Mouse (Mus musculus): ENCODE results near the gene Fut11. TPM values are rescaled to one million over a fixed set of nuclear protein-coding genes. Genes with fewer than 3 reads are reported as not detected.

Fut11 gene
- polyA plus RNA-seq (2017; shearing (Covaris generic)) = 1 to 10 TPM; 4.9 to 6.5 (median 6.3) TPM

DNA sequence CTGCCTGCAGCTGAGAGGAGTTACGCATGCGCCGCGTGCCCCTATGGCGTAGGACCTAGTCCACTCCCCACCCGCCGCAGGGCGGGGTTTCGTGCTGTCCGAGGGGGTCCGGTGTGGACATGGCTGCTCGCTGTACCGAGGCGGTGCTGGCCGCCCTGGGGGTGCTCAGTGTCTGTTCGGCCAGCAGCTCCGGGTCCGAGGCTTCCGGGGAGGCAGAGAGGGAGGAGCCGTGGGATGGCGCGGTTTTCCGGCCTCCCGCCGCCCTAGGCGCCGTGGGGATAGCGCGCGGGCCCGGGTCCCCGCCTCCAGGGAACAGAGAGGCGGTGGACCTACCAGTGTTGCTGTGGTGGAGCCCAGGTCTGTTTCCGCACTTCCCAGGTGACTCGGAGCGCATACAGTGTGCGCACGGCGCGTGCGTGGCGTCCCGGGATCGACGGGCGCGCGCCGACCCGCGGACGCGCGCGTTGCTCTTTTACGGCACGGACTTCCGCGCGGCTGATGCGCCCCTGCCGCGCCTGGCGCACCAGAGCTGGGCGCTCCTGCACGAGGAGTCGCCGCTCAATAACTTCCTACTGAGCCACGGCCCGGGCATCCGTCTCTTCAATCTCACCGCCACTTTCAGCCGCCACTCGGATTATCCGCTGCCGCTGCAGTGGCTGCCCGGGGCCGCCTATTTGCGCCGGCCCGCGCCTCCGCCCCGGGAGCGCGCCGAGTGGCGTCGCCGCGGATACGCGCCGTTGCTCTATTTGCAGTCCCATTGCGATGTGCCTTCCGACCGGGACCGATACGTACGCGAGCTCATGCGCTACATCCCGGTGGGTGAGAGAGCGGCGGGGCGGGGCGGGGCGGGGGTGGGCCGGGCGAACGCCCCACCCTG lies at the start of gene Fut11:
TSS of gene Fut11 (plus strand) at position 85 of the 877 bp plus-strand sequence.
- peak; percentile 82 for ATAC-seq

DNA sequence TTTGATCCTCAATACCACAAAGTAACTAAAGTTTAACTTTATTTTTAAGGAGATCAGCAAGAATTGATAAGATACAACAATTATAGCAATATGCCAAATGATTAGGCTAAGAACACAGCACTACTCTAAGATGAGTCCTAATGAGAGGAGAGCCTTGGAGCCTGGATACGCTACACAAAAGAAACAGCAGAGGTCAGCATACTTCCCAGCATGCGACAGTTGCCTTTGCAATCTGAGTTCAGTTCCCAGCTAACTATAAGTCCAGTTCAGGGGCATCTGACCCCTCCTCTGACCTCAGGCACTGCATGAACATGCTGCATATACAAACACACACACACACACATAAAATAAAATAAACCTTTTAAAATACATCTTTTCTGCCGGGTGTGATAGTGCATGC lies 49.2 kb upstream of the Fut11 start:
- no peak for ATAC-seq

DNA sequence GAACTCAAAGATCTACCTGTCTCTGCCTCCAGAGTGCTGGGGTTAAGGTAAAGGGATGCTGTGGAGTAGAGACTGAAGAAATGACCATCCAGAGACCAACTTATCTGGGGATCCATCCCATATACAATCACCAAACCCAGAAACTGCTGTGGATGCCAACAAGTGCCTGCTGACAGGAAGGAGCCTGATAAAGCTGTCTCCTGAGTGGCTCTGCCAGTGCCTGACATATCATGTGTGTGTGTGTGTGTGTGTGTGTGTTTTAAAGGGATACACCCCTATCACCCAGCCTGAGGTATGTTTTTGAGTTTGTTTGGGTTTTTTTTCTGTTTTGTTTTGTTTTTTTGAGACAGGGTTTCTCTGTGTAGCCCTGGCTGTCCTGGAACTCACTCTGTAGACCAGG lies 48.4 kb upstream of the Fut11 start:
- ATAC-seq = no peak

DNA sequence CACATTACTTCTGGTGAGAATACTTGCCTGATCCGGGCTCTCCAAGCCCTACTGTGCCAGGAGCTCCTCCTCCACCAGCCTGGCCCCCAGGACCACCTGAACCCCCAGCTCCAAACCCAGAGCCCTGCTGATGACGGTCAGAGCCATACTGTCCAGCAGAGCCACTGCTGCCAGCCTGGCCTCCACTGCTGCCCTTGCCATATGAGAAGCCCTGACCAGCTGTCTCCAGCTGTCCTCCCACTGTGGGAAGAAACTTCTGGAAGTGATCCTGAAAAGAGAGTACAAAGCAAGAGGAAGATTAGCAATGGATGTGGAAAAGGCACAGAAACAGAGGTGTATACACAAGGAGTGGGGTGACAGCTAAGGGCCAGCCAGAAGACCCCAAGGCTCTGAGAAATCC lies 43.8 kb upstream of the Fut11 start:
- ATAC-seq = no peak

DNA sequence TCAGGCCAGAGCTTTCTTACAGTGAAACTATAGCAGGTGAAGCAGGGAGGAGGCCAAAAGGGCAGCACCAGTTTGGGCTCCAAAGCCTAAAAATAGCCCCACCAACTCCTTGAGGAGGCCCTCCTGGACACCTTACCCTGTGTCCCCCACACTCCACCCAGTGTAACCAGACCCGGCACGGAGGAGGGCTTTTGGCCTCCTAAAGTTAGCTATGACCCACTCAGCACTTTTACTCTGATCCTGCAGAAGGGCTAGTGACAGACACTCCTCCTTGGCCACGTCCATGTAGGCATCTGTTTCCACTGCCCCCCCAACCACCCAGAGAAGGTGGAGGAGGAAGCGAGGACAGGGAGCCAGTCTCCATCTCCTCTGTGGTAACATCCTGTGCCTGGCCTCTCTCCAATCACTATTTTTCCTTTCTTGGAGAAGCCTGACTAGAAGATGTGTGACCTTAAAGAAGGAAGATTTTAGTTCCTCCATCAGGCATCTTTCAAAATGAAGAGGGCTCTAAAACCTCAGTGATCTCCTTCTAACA lies 43.0 kb upstream of the Fut11 start:
- no peak for ATAC-seq

- no peak for ATAC-seq
Observed at GRCm38 (mm10) chr14:20654690-20655421, 39.9 kb upstream of the Fut11 start.

GRCm38 (mm10) chr14:20655731-20656130 lies 39.0 kb upstream of the Fut11 start:
- ATAC-seq = no peak

- no peak for ATAC-seq
Observed at GRCm38 (mm10) chr14:20656361-20656760, 38.4 kb upstream of the Fut11 start, which contains the start of gene Myoz1. Gene Myoz1, minus strand, starts transcription at chr14:20656540.

DNA sequence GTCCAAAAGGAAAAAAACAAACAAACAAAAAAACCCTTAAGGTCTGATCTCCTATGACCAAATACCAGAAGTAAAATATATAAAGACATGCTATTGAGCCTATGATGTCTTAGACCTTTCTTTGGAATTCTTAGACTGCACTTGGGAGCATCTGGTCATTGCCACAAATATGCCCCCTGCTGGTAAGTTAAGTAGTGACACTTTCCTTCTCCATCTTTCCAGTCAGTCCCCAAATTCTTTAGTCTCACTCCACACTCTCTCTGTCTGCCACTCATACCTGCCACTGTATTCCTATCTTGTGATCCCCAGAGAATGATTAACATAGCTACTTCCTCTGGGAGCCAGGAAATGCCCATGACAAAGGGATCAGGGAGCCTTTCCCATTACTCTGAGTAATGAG lies 36.4 kb upstream of the Fut11 start:
- ATAC-seq = no peak

GRCm38 (mm10) chr14:20658902-20659301 lies 35.9 kb upstream of the Fut11 start:
- ATAC-seq = no peak

- no peak for ATAC-seq
Observed at GRCm38 (mm10) chr14:20659687-20660086, 35.1 kb upstream of the Fut11 start.

GRCm38 (mm10) chr14:20660827-20661660 lies 33.7 kb upstream of the Fut11 start:
- peak; percentile 99 for ATAC-seq

DNA sequence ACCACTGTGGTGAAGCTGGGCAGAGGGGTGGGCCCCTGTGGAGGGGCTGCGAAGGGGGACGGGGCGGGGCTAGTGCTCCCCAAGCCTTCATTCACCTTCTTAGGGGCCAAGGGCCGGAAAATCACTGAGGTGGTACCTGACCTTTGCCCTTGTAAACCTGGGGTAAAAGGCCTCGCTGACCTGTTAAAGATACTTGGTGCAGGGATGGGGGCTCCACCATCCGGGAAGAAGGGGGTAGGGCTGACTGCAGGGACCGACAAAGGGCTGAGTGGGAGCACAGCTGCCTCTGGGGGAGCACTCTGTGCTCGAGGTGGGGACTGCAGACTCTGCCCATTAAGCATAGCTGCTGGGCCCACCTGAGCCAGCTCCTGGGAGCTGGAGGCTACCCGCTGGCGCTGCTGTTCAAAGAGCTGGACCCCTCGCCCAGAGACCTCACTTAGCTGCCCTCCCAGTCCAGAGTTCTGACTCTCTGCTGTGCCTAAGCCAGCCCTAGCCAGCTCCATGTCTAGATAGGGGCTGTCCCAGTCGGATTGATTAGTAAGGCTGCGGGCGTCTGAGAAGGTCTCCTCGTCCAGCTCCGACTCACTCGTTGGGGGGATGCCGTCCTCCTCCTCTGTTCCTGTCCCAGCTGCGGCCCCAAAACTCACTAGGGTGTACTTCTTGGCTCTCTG lies 33.0 kb upstream of the Fut11 start:
- no peak for ATAC-seq

- ATAC-seq = no peak
Observed at GRCm38 (mm10) chr14:20662740-20663139, 32.0 kb upstream of the Fut11 start.

- ATAC-seq = no peak
Observed at GRCm38 (mm10) chr14:20663601-20664000, 31.2 kb upstream of the Fut11 start.

- ATAC-seq = no peak
Observed at GRCm38 (mm10) chr14:20664436-20664835, 30.3 kb upstream of the Fut11 start.

DNA sequence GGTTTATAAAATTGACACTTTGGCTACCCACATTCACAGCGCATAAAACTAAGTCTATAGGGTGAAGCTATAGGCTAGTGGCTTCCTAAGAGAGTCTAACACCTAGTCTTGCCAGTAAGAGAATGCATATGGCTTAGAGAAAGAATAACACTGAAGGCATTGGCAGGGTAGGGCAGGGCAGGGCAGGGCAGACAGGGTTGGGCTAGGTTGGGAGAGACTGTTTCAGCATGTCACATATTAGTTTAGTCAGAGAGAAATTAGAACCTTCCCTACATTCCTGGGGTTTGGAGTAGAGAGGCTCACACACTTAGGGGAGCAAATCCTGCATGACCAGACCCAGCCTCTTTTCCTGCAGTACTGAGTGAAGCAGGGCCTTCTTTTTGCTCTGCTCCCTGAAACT lies 27.3 kb upstream of the Fut11 start:
- ATAC-seq = no peak

DNA sequence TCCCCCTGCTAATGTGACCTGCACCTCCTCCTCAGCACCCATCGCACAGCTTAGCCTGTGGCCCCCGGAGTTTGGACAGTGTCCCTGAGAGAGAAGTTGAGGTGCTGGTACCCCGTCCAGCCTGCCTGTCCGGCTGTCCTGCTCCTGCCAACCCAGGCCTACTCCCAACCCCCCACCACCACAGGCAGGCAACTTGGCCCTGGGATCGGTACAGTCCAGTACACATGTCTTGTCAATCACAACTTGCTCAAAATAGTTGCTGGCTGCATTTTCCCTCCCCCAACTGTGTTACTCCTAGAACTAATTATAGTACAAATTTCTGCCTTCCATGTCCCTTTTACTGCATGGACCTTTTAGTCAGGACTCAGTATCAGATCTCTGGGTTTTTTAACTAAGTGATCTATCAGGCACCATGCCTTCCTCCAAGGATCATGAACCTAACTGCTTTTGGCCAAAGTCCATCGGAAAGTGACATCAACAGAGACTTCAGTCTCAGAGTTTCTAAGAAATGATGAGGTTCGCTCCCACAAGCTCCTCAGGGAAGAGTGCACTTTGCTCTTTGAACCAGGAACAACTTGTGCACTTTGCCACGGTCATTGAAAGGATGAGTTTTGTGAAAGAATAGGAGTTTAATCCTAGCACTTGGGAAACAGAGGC lies 26.5 kb upstream of the Fut11 start, which contains the start of gene Synpo2l:
TSS of gene Synpo2l (minus strand) at position 201 of the 657 bp plus-strand sequence.
- no peak for ATAC-seq

GRCm38 (mm10) chr14:20672990-20673389 lies 21.8 kb upstream of the Fut11 start:
- ATAC-seq = no peak

DNA sequence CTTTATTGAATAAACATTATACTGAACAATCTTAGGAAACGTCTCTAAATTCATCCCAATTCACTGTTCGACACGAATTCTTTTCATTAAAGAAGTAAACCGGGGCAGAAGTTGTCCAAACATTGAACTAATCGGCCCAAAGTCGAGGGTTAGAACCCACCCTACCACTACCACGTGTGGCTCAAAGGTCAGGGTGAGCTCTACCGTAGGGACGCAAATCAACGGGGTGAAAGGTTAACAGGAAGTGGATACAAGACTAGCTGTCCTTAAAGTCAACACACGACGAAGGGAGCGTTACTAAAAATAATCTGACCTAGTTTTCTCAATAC lies 21.1 kb upstream of the Fut11 start:
- ATAC-seq = peak; percentile 36

DNA sequence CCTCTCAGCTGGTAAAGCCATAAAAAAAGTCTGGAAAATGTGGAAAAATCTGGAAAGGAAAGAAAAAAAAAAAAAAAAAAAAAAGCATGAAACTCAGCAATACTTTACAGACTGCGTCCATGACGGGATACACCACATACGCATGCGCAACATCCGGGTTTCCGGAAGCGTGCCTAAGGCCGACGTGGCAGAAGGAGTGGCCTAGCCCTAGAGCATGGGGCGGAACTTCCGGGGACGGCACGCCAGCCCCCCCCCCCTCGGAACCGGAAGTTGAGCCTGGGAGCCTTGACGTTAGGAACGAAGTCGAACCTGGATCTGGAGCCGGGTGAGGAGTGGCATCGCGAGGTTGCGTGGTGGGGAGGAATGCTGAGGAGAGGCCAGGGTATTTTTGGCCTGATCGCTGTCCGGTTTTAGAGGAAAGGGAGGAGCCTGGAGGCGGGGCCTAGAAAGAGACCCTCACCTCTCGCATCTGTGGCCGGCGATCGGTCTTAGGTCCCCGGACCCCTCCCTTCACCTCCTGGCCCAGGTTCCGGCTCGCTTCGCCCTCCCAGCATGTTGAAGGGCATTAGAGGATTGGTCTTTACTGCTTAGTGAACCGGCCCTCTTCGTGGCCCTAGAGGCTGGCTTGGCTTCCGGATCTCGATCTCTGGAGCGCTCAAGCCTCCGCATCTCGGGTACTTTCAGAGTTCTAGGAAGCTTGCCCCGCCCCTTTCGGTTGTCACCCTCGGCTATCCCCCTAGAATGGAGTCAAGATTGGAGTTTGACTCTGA lies 20.5 kb upstream of the Fut11 start, which contains the start of gene Sec24c:
TSS of gene Sec24c (plus strand) at position 245 of the 770 bp plus-strand sequence.
- ATAC-seq = peak; percentile 93

Measured in inflammation-experienced regulatory T-cells, adult 6 months (primary cell).